Mouse (Mus musculus) C2C12 (cell line): Measurements from ENCODE around the gene Gas8.
"Not testable (repeated sequence)": the region's sequence is repeated elsewhere in the genome, so short reads cannot be mapped to it uniquely, and the experiment has no call there.

Source experiments
- CEBPB ChIP-seq: IDR thresholded peaks from one replicate; pipeline ENCODE4 v1.6.1; 2011; ENCODE audit warnings: low read depth, mild to moderate bottlenecking, control low read depth, moderate library complexity
- CTCF ChIP-seq: IDR thresholded peaks from one replicate; pipeline ENCODE4 v1.5.1; 2011; ENCODE audit not compliant: control insufficient read depth, insufficient read depth, insufficient read length
- MAX ChIP-seq: IDR thresholded peaks from one replicate; pipeline ENCODE4 v1.6.1; 2011; ENCODE audit warnings: mild to moderate bottlenecking, control low read depth

DNA sequence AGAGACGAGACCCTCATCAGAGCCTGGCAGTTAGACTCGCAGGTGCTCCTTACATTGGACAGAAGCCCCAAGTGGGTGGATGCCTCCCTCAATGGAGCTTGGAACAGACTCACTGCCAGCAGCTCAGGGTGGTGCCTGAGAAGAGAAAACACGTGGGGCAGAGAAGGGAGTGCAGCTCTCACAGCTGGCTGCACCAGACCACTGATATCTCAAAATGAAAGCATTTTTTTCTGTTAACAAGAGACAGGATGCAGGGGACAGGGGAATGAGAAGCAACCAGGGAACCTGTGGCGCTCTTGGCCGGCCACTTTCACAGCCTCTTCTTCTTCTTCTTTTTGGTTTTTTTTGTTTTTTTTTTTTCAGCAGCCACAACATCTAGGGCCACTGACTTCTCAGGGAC, 44.1 kb upstream of the Gas8 start:
- not testable (repeated sequence) for TF ChIP-seq CTCF, CEBPB, MAX
